Mouse (Mus musculus) intestine, embryonic 15.5 days (tissue): ENCODE measurements around the gene Tlr13. TPM values are rescaled to one million over a fixed set of nuclear protein-coding genes. Genes with fewer than 3 reads are reported as not detected.
A peak's percentile ranks its signal among the peaks of the same experiment; 100 is the strongest.
"Not testable (repeated sequence)": the region's sequence is repeated elsewhere in the genome, so short reads cannot be mapped to it uniquely, and the experiment has no call there.

Source experiments
- ATAC-seq: fragments of 200-750 bp; cut with Nextera tagmentation; 2 replicates; pipeline ENCODE4 v1.8.0; 2017; ENCODE audit warnings: moderate TSS enrichment, moderate library complexity
- H3K27ac ChIP-seq: fragments of 300-500 bp; sonication (generic); 2 replicates; pipeline ENCODE4 v1.5.1; 2015; ENCODE audit warnings: mild to moderate bottlenecking, inconsistent platforms
- H3K27me3 ChIP-seq: fragments of 300-500 bp; sonication (generic); replicated peaks from 2 replicates; pipeline ENCODE4 v1.6.1; 2015; ENCODE audit warnings: inconsistent platforms
- H3K36me3 ChIP-seq: fragments of 300-500 bp; sonication (generic); 2 replicates; pipeline ENCODE4 v1.6.1; 2015; ENCODE audit warnings: inconsistent platforms
- H3K4me1 ChIP-seq: fragments of 300-500 bp; sonication (generic); replicated peaks from 2 replicates; pipeline ENCODE4 v1.6.1; 2015; ENCODE audit warnings: inconsistent platforms
- H3K4me2 ChIP-seq: fragments of 300-500 bp; sonication (generic); replicated peaks from 2 replicates; pipeline ENCODE4 v1.6.1; 2015; ENCODE audit warnings: mild to moderate bottlenecking, inconsistent platforms
- H3K4me3 ChIP-seq: fragments of 300-500 bp; sonication (generic); replicated peaks from 2 replicates; pipeline ENCODE4 v1.5.1; 2015; ENCODE audit warnings: inconsistent platforms
- H3K9ac ChIP-seq: fragments of 300-500 bp; sonication (generic); 2 replicates; pipeline ENCODE4 v1.6.1; 2015; ENCODE audit warnings: inconsistent platforms
- H3K9me3 ChIP-seq: fragments of 300-500 bp; sonication (generic); 2 replicates; pipeline ENCODE4 v1.6.1; 2016; ENCODE audit warnings: inconsistent platforms
- WGBS: fragments of 180-500 bp; shearing (Covaris S2); methylation state at CpG from one replicate; pipeline ENCODE4 v1.1.7; 2015; 5-methylcytosine and 5-hydroxymethylcytosine counted together
- polyA plus RNA-seq: library from polyadenylated mRNA; unstranded; fragments of >200 nt; fragmentation: Nextera tagmentation; extraction: Ambion mirVana; gene quantifications from 2 replicates; pipeline ENCODE4 v1.2.1, GENCODE M21; 2015

Gene Tlr13
- polyA plus RNA-seq, 1 experiment from 2014 or later = 0.65 TPM

DNA sequence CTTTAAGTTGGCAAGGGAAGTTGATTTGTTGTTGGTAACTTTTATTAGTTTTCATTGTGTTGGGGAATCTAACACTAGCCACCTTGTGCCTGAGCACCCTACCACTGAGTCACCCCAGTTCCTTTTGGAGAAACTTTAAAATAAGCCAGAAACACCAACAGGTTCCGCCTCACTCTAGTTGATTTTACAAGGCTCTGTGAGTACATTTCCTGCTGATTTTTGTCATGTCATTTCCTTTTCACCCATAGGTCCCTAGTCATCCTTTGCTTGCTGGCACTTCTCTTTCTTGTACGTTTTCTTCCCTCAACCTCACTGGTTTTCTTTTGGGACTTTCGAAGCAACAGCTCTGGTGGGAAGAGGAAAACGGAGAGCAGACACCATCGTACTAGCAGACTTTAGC lies 46.4 kb downstream of the Tlr13 start:
- WGBS = 58% methylated on average over 5 of the region's 5 CpGs
- H3K4me1 ChIP-seq = no peaks in the 10 kb centered on the region
- H3K9ac ChIP-seq = no peak overlapping the region
- no peak for ATAC-seq
- H3K4me3 ChIP-seq = peak overlapping the region; percentile 45
- no peak overlapping the region for H3K27ac ChIP-seq
- H3K36me3 ChIP-seq = no peaks in the 10 kb centered on the region
- H3K27me3 ChIP-seq = no peaks in the 10 kb centered on the region
- H3K4me2 ChIP-seq = peak overlapping the region; percentile 58
- no peaks in the 10 kb centered on the region for H3K9me3 ChIP-seq

DNA sequence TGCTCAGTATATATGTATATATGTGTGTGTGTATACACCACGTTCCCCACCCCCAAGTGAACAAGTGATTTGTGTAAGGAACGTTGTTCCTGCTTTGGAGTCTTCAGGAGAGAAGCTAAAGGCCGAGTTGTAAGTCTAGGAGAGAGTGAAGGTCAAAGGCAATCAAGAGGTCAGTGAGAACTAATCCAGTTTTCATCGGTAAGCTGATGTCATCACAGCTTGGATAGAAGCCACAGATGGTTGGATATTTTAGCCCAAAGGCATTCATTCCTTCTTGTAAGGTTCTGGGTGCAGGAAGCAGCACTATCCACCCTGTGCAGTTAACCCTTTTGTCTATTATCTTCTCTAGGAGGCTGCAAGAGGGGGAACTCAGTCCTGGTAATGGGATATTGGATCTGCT lies 47.1 kb downstream of the Tlr13 start:
- ATAC-seq = no peak
- peak overlapping the region; percentile 58; the same call in 1 of the 2 replicates for H3K4me2 ChIP-seq
- H3K27ac ChIP-seq = no peak overlapping the region
- WGBS = 40% methylated on average over 4 of the region's 4 CpGs
- H3K27me3 ChIP-seq = no peaks in the 10 kb centered on the region
- no peak overlapping the region; the same call in 1 of the 2 replicates for H3K9ac ChIP-seq
- peak overlapping the region; percentile 45; the same call in 1 of the 2 replicates for H3K4me3 ChIP-seq
- H3K4me1 ChIP-seq = no peaks in the 10 kb centered on the region
- no peaks in the 10 kb centered on the region for H3K36me3 ChIP-seq
- H3K9me3 ChIP-seq = no peaks in the 10 kb centered on the region

GRCm38 (mm10) chrX:106194361-106194760 lies 51.4 kb downstream of the Tlr13 start:
- 82% methylated on average over 6 of the region's 6 CpGs for WGBS
- not testable (repeated sequence) for H3K27me3 ChIP-seq, H3K27ac ChIP-seq, H3K4me3 ChIP-seq, H3K36me3 ChIP-seq, H3K4me2 ChIP-seq, H3K9me3 ChIP-seq, H3K9ac ChIP-seq, H3K4me1 ChIP-seq, ATAC-seq

GRCm38 (mm10) chrX:106197308-106197707 lies 54.3 kb downstream of the Tlr13 start:
- no peaks in the 10 kb centered on the region for H3K27me3 ChIP-seq
- no peak overlapping the region for H3K9ac ChIP-seq
- 63% methylated on average over 5 of the region's 5 CpGs for WGBS
- H3K9me3 ChIP-seq = no peaks in the 10 kb centered on the region
- no peaks in the 10 kb centered on the region for H3K4me1 ChIP-seq
- H3K4me2 ChIP-seq = no peak overlapping the region
- H3K4me3 ChIP-seq = no peak overlapping the region
- no peaks in the 10 kb centered on the region for H3K36me3 ChIP-seq
- no peak overlapping the region for H3K27ac ChIP-seq
- no peak for ATAC-seq

DNA sequence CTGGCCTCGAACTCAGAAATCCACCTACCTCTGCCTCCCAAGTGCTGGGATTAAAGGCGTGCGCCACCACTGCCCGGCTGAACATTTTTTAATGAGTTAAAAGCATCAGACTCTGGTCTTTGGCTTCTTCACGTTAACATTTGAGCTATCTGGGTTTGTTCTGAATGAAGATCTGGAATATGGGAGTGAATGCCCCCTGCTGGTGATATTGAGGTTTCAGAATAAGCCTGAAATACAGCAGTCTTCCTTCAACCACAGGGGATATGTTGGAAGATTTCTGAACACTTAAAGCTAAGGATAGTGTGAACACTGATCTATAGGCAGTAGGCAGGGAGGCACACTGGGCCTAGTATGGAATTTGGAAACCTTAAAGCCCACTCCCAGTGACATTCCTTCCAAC lies 55.9 kb downstream of the Tlr13 start:
- no peak overlapping the region for H3K4me3 ChIP-seq
- 84% methylated on average over 5 of the region's 5 CpGs for WGBS
- no peaks in the 10 kb centered on the region for H3K36me3 ChIP-seq
- H3K4me1 ChIP-seq = no peaks in the 10 kb centered on the region
- no peak overlapping the region for H3K4me2 ChIP-seq
- ATAC-seq = no peak
- no peaks in the 10 kb centered on the region for H3K27me3 ChIP-seq
- no peaks in the 10 kb centered on the region for H3K9me3 ChIP-seq
- no peak overlapping the region for H3K27ac ChIP-seq
- no peak overlapping the region for H3K9ac ChIP-seq

GRCm38 (mm10) chrX:106209100-106209499 lies 66.1 kb downstream of the Tlr13 start:
- no peak overlapping the region for H3K4me3 ChIP-seq
- no peaks in the 10 kb centered on the region for H3K4me1 ChIP-seq
- H3K9me3 ChIP-seq = no peaks in the 10 kb centered on the region
- H3K36me3 ChIP-seq = no peaks in the 10 kb centered on the region
- no peak overlapping the region for H3K9ac ChIP-seq
- WGBS = 83% methylated on average over 2 of the region's 2 CpGs
- no peak overlapping the region for H3K4me2 ChIP-seq
- no peak for ATAC-seq
- no peak overlapping the region for H3K27ac ChIP-seq
- H3K27me3 ChIP-seq = no peaks in the 10 kb centered on the region

Other genes with a start within 250 kb of the Tlr13 start
- 125 and 146 TPM in 2 replicates for gene Atrx, start 213.8 kb upstream of the Tlr13 start, polyA plus RNA-seq
- gene Magt1, start 131.3 kb upstream of the Tlr13 start, polyA plus RNA-seq = 78.8 and 81.5 TPM in 2 replicates
- gene Cox7b, start 127.5 kb upstream of the Tlr13 start, polyA plus RNA-seq = 527 and 534 TPM in 2 replicates
- 20.5 and 21.2 TPM in 2 replicates for gene Atp7a, start 115.9 kb upstream of the Tlr13 start, polyA plus RNA-seq
- 506 and 511 TPM in 2 replicates for gene Pgk1, start 43.9 kb downstream of the Tlr13 start, polyA plus RNA-seq
- gene Taf9b, start 78.0 kb downstream of the Tlr13 start, polyA plus RNA-seq = 8.8 TPM in 2 replicates
- not detected in 2 replicates for gene Fnd3c2, start 112.2 kb downstream of the Tlr13 start, polyA plus RNA-seq